18 mouse cellular contexts compared by ENCODE assay signal in the genomic region with DNA sequence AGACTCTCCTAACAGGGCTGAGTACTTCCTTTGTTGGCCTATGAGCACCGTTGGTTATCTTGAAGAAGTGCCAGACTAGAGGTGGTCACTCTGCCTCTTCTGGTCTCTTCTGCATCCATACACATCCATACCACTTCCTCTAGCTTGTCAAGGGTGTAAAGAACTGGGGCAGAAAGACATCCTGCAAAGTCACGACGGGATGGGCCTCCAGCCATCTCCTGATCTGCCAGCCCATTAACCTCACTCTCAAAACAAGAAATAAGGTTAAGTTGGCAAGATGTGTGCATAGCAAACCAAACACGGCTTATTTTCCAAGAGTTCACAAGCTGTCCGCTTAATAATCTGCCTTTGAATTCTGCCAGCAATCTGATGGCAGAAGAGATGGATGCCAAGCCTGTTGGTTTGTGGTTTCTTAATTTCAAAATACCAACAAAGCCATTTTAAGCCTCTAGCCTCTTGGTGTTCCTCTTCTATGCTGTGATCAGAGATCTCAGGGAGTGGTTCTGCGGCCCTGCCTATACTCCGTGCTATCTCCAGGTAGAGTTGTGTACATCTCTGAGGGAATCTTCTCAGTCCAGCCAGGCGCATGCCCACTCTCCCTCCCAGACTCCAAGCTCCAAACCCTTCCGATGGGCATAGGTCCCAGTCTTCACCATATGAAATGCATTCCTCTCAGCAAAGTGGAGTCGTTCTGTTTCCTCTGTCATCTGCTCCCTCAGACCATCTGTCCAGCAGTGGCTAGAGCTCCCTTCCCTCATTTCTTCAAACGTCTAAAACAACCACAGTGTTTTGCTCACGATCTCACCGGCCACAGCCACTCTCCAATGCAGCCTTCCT. TPM values are rescaled to one million over a fixed set of nuclear protein-coding genes. Genes with fewer than 3 reads are reported as not detected.
DNase-seq lines count a peak whose midpoint lies in the region; ATAC-seq and TF ChIP-seq lines count a peak whose summit lies in the region.
"Had no signal": no experiment of that assay in that cellular context is flagged by ENCODE, and none has a peak within 500 bp of the region (broad histone marks: within the 10 kb centered on the region; RNA-seq: fewer than 3 reads in every experiment).

No protein-coding gene starts in this region.

- intact Hi-C loops in left cerebral cortex, adult 2 months (cut with DNase I), result loop anchor here (5.0 kb wide), 1 partner anchor 201 kb away; a partner anchor contains a TSS

- no peak overlapping the region for H3K27ac ChIP-seq in forebrain, embryonic 14.5 days (ENCODE audit: low read depth, low read length)
- no peak overlapping the region for H3K27ac ChIP-seq in forebrain, embryonic 12.5 days
- no peak overlapping the region for H3K27ac ChIP-seq in left cerebral cortex, adult 2 months
- H3K27ac ChIP-seq: gastrocnemius, adult 2 months; intestine, embryonic 15.5 days; kidney, postnatal 0 days; lung, embryonic 15.5 days had no signal

- H3K4me1 ChIP-seq in forebrain, embryonic 14.5 days (ENCODE audit: control insufficient read depth, insufficient read depth, low read length), result no peaks in the 10 kb centered on the region
- no peaks in the 10 kb centered on the region for H3K4me1 ChIP-seq in forebrain, embryonic 12.5 days
- H3K4me1 ChIP-seq: intestine, embryonic 15.5 days; lung, embryonic 15.5 days had no signal

- ATAC-seq in forebrain, embryonic 14.5 days, result no peak
- ATAC-seq in forebrain, embryonic 12.5 days (ENCODE audit: low FRiP score), result no peak
- peak; percentile 51 to 72; a peak in 3 of 4 replicates for ATAC-seq in hematopoietic stem cell, adult 5-6 weeks (replicated peaks in 1 of 2; ENCODE audit: insufficient read depth in 1 of 2, low FRiP score in 2 of 2, low TSS enrichment in 1 of 2, low read depth in 1 of 2, poor library complexity in 2 of 2, severe bottlenecking in 2 of 2)
- ATAC-seq: intestine, embryonic 15.5 days; Patski had no signal

- no peaks in the 10 kb centered on the region for H3K36me3 ChIP-seq in forebrain, embryonic 14.5 days (ENCODE audit: control insufficient read depth, insufficient read depth, low read length)
- H3K36me3 ChIP-seq in forebrain, embryonic 12.5 days (replicated peaks), result no peaks in the 10 kb centered on the region
- H3K36me3 ChIP-seq: intestine, embryonic 15.5 days; lung, embryonic 15.5 days had no signal

- WGBS in forebrain, embryonic 14.5 days, result 84% methylated on average over 13 of the region's 13 CpGs
- 89% methylated on average over 13 of the region's 13 CpGs for WGBS in forebrain, embryonic 12.5 days

- H3K27me3 ChIP-seq in forebrain, embryonic 14.5 days (replicated peaks; ENCODE audit: control insufficient read depth, insufficient read depth, low read length), result 0 out of 2 replicates have a peak, but pooled peaks cover 2% of the 10 kb centered on the region
- H3K27me3 ChIP-seq in forebrain, embryonic 12.5 days, result 0 out of 2 replicates have a peak, but pooled peaks cover 4% of the 10 kb centered on the region
- H3K27me3 ChIP-seq: intestine, embryonic 15.5 days; lung, embryonic 15.5 days had no signal

- TF ChIP-seq CTCF in left cerebral cortex, adult 2 months (IDR thresholded peaks at IDR 0.05), result no peak

- no peak overlapping the region for H3K4me2 ChIP-seq in forebrain, embryonic 14.5 days (ENCODE audit: low read length)
- H3K4me2 ChIP-seq in forebrain, embryonic 12.5 days, result no peak overlapping the region
- H3K4me2 ChIP-seq: intestine, embryonic 15.5 days; lung, embryonic 15.5 days had no signal

- peak; percentile 12 for DNase-seq in forebrain, embryonic 14.5 days (ENCODE audit: low spot score)
- peak; percentile 26 to 31 for DNase-seq in left cerebral cortex, adult 18-20 months (ENCODE audit: low spot score in 2 of 2)
- no peak for DNase-seq in left cerebral cortex, adult 2 months (ENCODE audit: extremely low spot score in 1 of 2, low spot score in 2 of 2)
- DNase-seq in cerebellum, adult 8-10 months, result peak; percentile 72
- no peak for DNase-seq in thymus, postnatal 10 days (ENCODE audit: low spot score in 2 of 2)
- no peak for DNase-seq in urinary bladder, postnatal 4 days (ENCODE audit: low spot score in 2 of 2)
- DNase-seq: gastrocnemius, adult 2 months; heart, postnatal 36 days; liver had no signal

- H3K9me3 ChIP-seq in forebrain, embryonic 14.5 days (replicated peaks; ENCODE audit: control insufficient read depth, low read length), result no peaks in the 10 kb centered on the region
- no peaks in the 10 kb centered on the region for H3K9me3 ChIP-seq in forebrain, embryonic 12.5 days
- H3K9me3 ChIP-seq: intestine, embryonic 15.5 days; lung, embryonic 15.5 days had no signal

- H3K4me3 ChIP-seq in forebrain, embryonic 14.5 days (ENCODE audit: low read depth, low read length), result no peak overlapping the region
- no peak overlapping the region for H3K4me3 ChIP-seq in forebrain, embryonic 12.5 days (replicated peaks)
- H3K4me3 ChIP-seq in left cerebral cortex, adult 2 months, result no peak overlapping the region
- H3K4me3 ChIP-seq: erythroblast, embryonic 14.5 days; gastrocnemius, adult 2 months; intestine, embryonic 15.5 days; lung, embryonic 15.5 days; megakaryocyte, embryonic 14.5 days had no signal

- no peak overlapping the region for H3K9ac ChIP-seq in forebrain, embryonic 14.5 days (ENCODE audit: low read length)
- no peak overlapping the region for H3K9ac ChIP-seq in forebrain, embryonic 12.5 days
- H3K9ac ChIP-seq: intestine, embryonic 15.5 days; lung, embryonic 15.5 days had no signal

RNA-seq across cellular contexts. Expression of a gene that starts 33.6 kb away (rescaled TPM):
- 31.8 and 35.9 TPM in 2 replicates for polyA plus RNA-seq in forebrain, embryonic 14.5 days (2014; fragmentation: Nextera tagmentation; extraction: Ambion mirVana)
- 43.4 and 44.3 TPM in 2 replicates for polyA plus RNA-seq in forebrain, embryonic 12.5 days (2016; fragmentation: Nextera tagmentation; extraction: Ambion mirVana)
- total RNA-seq in left cerebral cortex, adult 18-20 months (2021), result 10 to 100 TPM; 12.6 to 14.4 TPM
- total RNA-seq in left cerebral cortex, adult 2 months (2021), result 10 to 100 TPM; 11.7 to 12.4 TPM
- 41.8 and 51.4 TPM in 2 replicates for total RNA-seq in hematopoietic stem cell, adult 5-6 weeks (2017)

RNA-seq across cellular contexts. Expression of a gene that starts 50.6 kb away (rescaled TPM):
- polyA plus RNA-seq in forebrain, embryonic 14.5 days (2014; fragmentation: Nextera tagmentation; extraction: Ambion mirVana), result 0.74 and 1.1 TPM in 2 replicates
- 3.6 and 4.1 TPM in 2 replicates for polyA plus RNA-seq in forebrain, embryonic 12.5 days (2016; fragmentation: Nextera tagmentation; extraction: Ambion mirVana)
- 100 to 1,000 TPM; 106 to 114 TPM for total RNA-seq in left cerebral cortex, adult 18-20 months (2021)
- total RNA-seq in left cerebral cortex, adult 2 months (2021), result 100 to 1,000 TPM; 115 to 118 TPM
- total RNA-seq in hematopoietic stem cell, adult 5-6 weeks (2017), result 0.30 TPM in 1 of 2 replicates, not detected in the other
- total RNA-seq: monocyte, adult 5-6 weeks had no signal

Comparison
In these comparisons a context has a peak if more than half of its experiments do, and no peak if none do; other contexts are left out.
1. DNase-seq: peak in forebrain, embryonic 14.5 days (single experiment), left cerebral cortex, adult 18-20 months (2 of 2) and cerebellum, adult 8-10 months (single experiment); none in left cerebral cortex, adult 2 months (0 of 2), thymus, postnatal 10 days (0 of 2) and urinary bladder, postnatal 4 days (0 of 2).
2. ATAC-seq: peak in hematopoietic stem cell, adult 5-6 weeks (2 of 2); none in forebrain, embryonic 14.5 days (single experiment) and forebrain, embryonic 12.5 days (single experiment).
3. RNA of a gene that starts 50.6 kb away (total RNA-seq): 115 to 118 TPM in left cerebral cortex, adult 2 months and 106 to 114 TPM in left cerebral cortex, adult 18-20 months; 0.30 TPM in hematopoietic stem cell, adult 5-6 weeks; every median in the first group is over 10 times any median in the second.